Mouse (Mus musculus): Measurements from ENCODE around the gene Trim38. TPM values are rescaled to one million over a fixed set of nuclear protein-coding genes. Genes with fewer than 3 reads are reported as not detected.
"Not testable (repeated sequence)": the region's sequence is repeated elsewhere in the genome, so short reads cannot be mapped to it uniquely, and the experiment has no call there.

Gene Trim38
- polyA plus RNA-seq, 1 experiment from 2014 or later: not detected

- H3K4me1 ChIP-seq: peaks cover 19% of the 10 kb centered on the region
- H3K9me3 ChIP-seq (replicated peaks): no peaks in the 10 kb centered on the region
- peak overlapping the region; percentile 56 for H3K9ac ChIP-seq (replicated peaks)
- no peaks in the 10 kb centered on the region for H3K36me3 ChIP-seq
- peak; percentile 92 for ATAC-seq (ENCODE audit: low FRiP score)
- peak overlapping the region; percentile 85 for H3K27ac ChIP-seq (replicated peaks)
- under 1% methylated on average over 39 of the region's 39 CpGs for WGBS
- no peaks in the 10 kb centered on the region for H3K27me3 ChIP-seq (replicated peaks)
- H3K4me3 ChIP-seq (replicated peaks): peak overlapping the region; percentile 63
- peak overlapping the region; percentile 100 for H3K4me2 ChIP-seq
Observed at GRCm38 (mm10) chr13:23739069-23739921, 30.4 kb upstream of the Trim38 start.

DNA sequence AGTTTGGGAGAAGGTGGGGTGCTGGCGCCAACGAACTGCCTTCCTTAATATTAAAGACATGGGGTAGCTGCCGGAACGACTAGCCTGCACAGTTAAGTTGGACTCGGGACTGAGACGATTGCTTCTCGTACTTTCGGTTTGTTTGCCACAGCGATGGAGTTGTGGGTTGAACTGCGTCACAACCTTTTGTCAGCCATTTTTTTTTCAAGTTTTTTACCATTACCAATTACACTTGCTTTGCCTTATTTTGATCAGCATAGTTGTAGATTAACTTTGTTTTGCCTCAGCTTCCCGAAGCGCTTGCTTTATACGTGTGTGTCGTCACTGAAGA lies 29.8 kb upstream of the Trim38 start:
- Histone ChIP-seq H3K4me3 (replicated peaks) (peak overlapping the region; percentile 63), H3K4me1 (peaks cover 19% of the 10 kb centered on the region), H3K9ac (replicated peaks) (peak overlapping the region; percentile 56), H3K4me2 (peak overlapping the region; percentile 100), H3K9me3 (replicated peaks) (no peaks in the 10 kb centered on the region), H3K36me3 (no peaks in the 10 kb centered on the region), H3K27ac (replicated peaks) (peak overlapping the region; percentile 85), H3K27me3 (replicated peaks) (no peaks in the 10 kb centered on the region)
- WGBS: under 1% methylated on average over 14 of the region's 14 CpGs
- ATAC-seq (ENCODE audit: low FRiP score): no peak; the same call in 1 of the 2 replicates

- Histone ChIP-seq H3K27me3 (replicated peaks) (no peaks in the 10 kb centered on the region), H3K4me1 (peaks cover 21% of the 10 kb centered on the region), H3K36me3 (no peaks in the 10 kb centered on the region), H3K4me3 (replicated peaks) (peak overlapping the region; percentile 63), H3K27ac (replicated peaks) (peak overlapping the region; percentile 85), H3K9me3 (replicated peaks) (no peaks in the 10 kb centered on the region), H3K4me2 (peak overlapping the region; percentile 100), H3K9ac (replicated peaks) (peak overlapping the region; percentile 56)
- 33% methylated on average over 13 of the region's 13 CpGs for WGBS
- ATAC-seq (ENCODE audit: low FRiP score): no peak
Observed at GRCm38 (mm10) chr13:23740256-23740840, 29.4 kb upstream of the Trim38 start.

DNA sequence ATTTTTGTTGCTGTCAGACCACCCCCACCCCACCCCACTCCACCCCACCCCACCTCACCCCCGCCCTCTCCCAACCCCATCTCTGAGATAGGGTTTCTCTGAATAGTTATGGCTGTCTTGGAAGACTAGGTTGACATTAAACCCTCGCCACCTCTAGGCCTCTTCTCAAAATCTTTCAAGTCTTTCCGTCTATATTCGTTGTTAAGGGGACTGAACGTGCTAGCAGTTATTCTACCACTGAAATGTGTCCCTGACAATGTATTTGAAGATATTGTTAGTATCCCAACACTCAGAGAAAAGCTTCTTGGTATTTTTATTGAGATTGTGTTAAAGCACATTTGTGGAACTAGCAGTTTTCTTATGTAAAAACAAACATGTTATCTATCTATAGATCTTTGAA lies 28.8 kb upstream of the Trim38 start:
- H3K4me2 ChIP-seq: peak overlapping the region; percentile 100; the same call in 1 of the 2 replicates
- no peak overlapping the region for H3K27ac ChIP-seq (replicated peaks)
- no peaks in the 10 kb centered on the region for H3K9me3 ChIP-seq (replicated peaks)
- H3K36me3 ChIP-seq: no peaks in the 10 kb centered on the region
- no peak overlapping the region for H3K4me3 ChIP-seq (replicated peaks)
- no peak overlapping the region for H3K9ac ChIP-seq (replicated peaks)
- H3K4me1 ChIP-seq: peaks cover 25% of the 10 kb centered on the region
- ATAC-seq (ENCODE audit: low FRiP score): no peak
- no peaks in the 10 kb centered on the region for H3K27me3 ChIP-seq (replicated peaks)
- WGBS: 65% methylated on average over 5 of the region's 5 CpGs

- no peak for ATAC-seq (ENCODE audit: low FRiP score)
Observed at GRCm38 (mm10) chr13:23742007-23742406, 27.7 kb upstream of the Trim38 start.

DNA sequence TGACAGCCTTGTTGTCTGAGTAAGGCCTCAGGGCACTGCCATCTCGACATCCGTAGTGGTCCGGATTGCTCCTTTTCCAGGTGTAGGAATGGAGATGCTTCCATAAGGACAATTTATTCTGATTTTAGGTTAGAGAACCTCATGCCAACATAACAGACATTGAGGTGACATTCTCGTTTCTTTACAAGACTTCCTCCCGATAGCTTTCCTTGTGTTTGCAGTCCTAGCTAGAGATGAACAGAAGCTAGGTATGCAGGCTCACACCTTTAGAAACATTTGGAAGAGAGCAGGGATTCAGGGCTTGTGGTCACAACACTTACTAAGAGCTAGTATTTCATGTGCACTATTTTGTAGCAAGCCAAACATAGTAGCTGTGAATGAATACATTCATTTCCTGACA lies 26.5 kb upstream of the Trim38 start:
- no peaks in the 10 kb centered on the region for H3K9me3 ChIP-seq (replicated peaks)
- H3K36me3 ChIP-seq: no peaks in the 10 kb centered on the region
- peaks cover 32% of the 10 kb centered on the region for H3K4me1 ChIP-seq
- H3K4me3 ChIP-seq (replicated peaks): no peak overlapping the region
- no peak overlapping the region for H3K27ac ChIP-seq (replicated peaks)
- no peak for ATAC-seq (ENCODE audit: low FRiP score)
- no peaks in the 10 kb centered on the region for H3K27me3 ChIP-seq (replicated peaks)
- no peak overlapping the region; the same call in 1 of the 2 replicates for H3K9ac ChIP-seq (replicated peaks)
- WGBS: 84% methylated on average over 5 of the region's 5 CpGs
- H3K4me2 ChIP-seq: no peak overlapping the region

More at GRCm38 (mm10) chr13:23742007-23742406, 27.7 kb upstream of the Trim38 start:
- Histone ChIP-seq H3K36me3 (no peaks in the 10 kb centered on the region), H3K27ac (replicated peaks) (no peak overlapping the region), H3K4me1 (peaks cover 27% of the 10 kb centered on the region), H3K9me3 (replicated peaks) (no peaks in the 10 kb centered on the region), H3K4me2 (no peak overlapping the region), H3K9ac (replicated peaks) (no peak overlapping the region), H3K4me3 (replicated peaks) (no peak overlapping the region), H3K27me3 (replicated peaks) (no peaks in the 10 kb centered on the region)

DNA sequence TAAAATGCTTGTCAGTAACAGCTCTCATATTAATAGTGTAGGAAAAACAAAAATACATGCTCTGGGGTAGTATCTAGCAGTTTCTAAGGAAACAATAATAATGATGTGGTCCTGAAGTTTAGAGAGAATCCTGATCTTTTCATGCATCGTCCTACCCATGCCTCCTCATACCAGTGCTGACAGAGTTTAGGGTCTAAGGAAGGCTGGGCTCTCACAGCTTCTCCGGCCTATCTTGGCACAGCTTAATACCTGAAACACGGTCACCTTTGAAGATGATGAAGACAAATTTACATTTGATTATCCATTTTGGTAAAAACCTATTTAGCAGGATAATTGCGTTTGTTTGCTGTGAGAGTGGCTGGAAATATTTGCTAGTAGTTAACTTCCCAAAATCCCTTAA lies 25.8 kb upstream of the Trim38 start:
- WGBS: 52% methylated on average over 4 of the region's 4 CpGs
- no peak overlapping the region for H3K4me2 ChIP-seq

DNA sequence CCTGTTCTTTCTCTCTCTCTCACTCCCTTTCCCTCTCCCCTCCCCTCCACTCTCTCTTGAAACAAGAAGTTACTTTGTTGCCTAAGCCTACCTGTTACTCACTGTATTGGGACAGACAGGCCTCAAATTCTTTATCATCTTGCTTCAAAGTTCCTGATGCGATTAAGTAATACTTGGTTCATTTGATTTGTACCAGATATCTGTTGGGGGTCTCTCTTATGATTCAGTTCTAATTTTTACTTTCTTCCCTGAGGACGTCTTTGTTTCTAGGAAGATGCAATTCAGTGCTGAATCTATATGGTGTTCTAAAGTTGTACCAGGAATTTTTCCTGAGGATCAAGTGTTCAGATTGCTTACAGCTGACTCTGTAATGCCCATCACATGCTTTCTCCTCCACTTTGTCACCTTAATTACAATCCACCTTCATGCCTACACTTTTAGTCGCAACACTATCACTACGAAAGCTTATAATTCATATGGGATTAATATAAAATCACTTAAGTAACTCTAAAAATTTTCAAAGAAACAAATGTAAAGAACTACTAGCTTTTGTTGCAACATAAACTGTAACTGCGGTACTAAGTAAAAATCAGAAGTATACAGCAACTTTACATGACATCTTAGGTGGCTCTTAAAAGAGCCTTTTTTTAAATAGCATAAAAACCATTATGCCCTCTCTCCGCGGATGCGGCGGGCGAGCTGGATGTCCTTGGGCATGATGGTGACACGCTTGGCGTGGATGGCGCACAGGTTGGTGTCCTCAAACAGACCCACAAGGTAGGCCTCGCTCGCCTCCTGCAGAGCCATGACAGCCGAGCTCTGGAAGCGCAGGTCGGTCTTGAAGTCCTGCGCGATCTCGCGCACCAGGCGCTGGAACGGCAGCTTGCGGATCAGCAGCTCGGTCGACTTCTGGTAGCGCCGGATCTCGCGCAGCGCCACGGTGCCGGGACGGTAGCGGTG lies 25.0 kb upstream of the Trim38 start:
- no peak for ATAC-seq (ENCODE audit: low FRiP score)
- H3K4me1 ChIP-seq: peaks cover 23% of the 10 kb centered on the region
- no peak overlapping the region for H3K9ac ChIP-seq (replicated peaks)
- H3K9me3 ChIP-seq (replicated peaks): no peaks in the 10 kb centered on the region
- no peaks in the 10 kb centered on the region for H3K36me3 ChIP-seq
- WGBS: 1% methylated on average over 23 of the region's 36 CpGs
- peak overlapping the region; percentile 46 for H3K4me3 ChIP-seq (replicated peaks)
- no peaks in the 10 kb centered on the region for H3K27me3 ChIP-seq (replicated peaks)
- no peak overlapping the region for H3K27ac ChIP-seq (replicated peaks)
- H3K4me2 ChIP-seq: peak overlapping the region; percentile 81

More for the DNA sequence above, 25.8 kb upstream of the Trim38 start:
- Histone ChIP-seq H3K27ac (replicated peaks) (no peak overlapping the region), H3K4me3 (replicated peaks) (no peak overlapping the region), H3K27me3 (replicated peaks) (no peaks in the 10 kb centered on the region), H3K9me3 (replicated peaks) (no peaks in the 10 kb centered on the region), H3K4me1 (peaks cover 31% of the 10 kb centered on the region), H3K9ac (replicated peaks) (no peak overlapping the region), H3K36me3 (no peaks in the 10 kb centered on the region)
- no peak for ATAC-seq (ENCODE audit: low FRiP score)

GRCm38 (mm10) chr13:23745381-23746161 lies 24.1 kb upstream of the Trim38 start, which contains the start of gene Hist1h3c:
Hist1h3c (minus strand) TSS chr13:23745602.
- Histone ChIP-seq H3K4me2 (peak within 1 kb of the TSS; percentile 81), H3K9me3 (replicated peaks) (no peaks in the 10 kb centered on the region), H3K9ac (replicated peaks) (peak within 1 kb of the TSS; percentile 51), H3K27me3 (replicated peaks) (no peaks in the 10 kb centered on the region), H3K4me1 (peaks cover 16% of the 10 kb centered on the region), H3K27ac (replicated peaks) (peak within 1 kb of the TSS; percentile 96), H3K36me3 (no peaks in the 10 kb centered on the region), H3K4me3 (replicated peaks) (peak within 1 kb of the TSS; percentile 46)
- 1% methylated on average over 27 of the region's 28 CpGs for WGBS
- ATAC-seq (ENCODE audit: low FRiP score): peak; percentile 81

DNA sequence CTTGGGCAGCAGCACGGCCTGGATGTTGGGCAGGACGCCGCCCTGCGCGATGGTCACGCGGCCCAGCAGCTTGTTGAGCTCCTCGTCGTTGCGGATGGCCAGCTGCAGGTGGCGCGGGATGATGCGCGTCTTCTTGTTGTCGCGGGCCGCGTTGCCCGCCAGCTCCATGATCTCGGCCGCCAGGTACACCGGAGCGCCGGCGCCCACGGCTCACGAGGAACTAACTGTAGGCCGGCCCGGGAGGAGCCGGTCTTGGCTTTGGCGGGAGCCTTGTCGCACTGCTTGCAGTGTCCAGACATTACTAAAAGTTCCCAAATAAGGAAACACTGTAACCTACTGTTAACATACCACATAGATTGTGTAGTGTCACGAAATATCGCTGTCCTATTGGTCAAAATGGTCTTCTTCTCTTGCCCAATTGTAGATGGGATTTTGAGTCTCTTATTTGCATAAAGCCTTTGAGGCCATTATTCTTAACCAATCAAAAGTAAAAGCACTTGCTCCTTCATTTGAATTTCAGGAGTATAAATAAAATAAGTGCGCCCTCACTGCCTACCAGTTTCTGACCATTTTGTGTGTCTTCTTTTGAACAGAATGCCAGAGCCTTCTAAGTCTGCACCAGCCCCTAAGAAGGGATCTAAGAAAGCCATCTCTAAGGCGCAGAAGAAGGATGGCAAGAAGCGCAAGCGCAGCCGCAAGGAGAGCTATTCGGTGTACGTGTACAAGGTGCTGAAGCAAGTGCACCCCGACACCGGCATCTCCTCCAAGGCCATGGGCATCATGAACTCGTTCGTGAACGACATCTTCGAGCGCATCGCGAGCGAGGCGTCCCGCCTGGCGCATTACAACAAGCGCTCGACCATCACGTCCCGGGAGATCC lies 23.3 kb upstream of the Trim38 start, which contains the start of gene Hist1h2bb:
Gene Hist1h2bb, plus strand, starts transcription at position 534 of the 880 bp plus-strand sequence.
- under 1% methylated on average over 42 of the region's 58 CpGs for WGBS
- not testable (repeated sequence) for H3K9me3 ChIP-seq (replicated peaks); H3K36me3 ChIP-seq; H3K27me3 ChIP-seq (replicated peaks)
- Histone ChIP-seq H3K4me3 (replicated peaks) (peak within 1 kb of the TSS; percentile 46), H3K9ac (replicated peaks) (peak within 1 kb of the TSS; percentile 51), H3K27ac (replicated peaks) (peak within 1 kb of the TSS; percentile 96), H3K4me1 (peaks cover 18% of the 10 kb centered on the region), H3K4me2 (peak within 1 kb of the TSS; percentile 81)
- peak; percentile 93 for ATAC-seq (ENCODE audit: low FRiP score)

Measured in neural tube, embryonic 15.5 days (tissue).